Mouse (Mus musculus) myocyte (in vitro differentiated cells): Measurements from ENCODE around the gene Ubtd1. TPM values are rescaled to one million over a fixed set of nuclear protein-coding genes. Genes with fewer than 3 reads are reported as not detected.
A peak's percentile ranks its signal among the peaks of the same experiment; 100 is the strongest.

ENCODE experiments used
- H3K27me3 ChIP-seq: one replicate; pipeline ENCODE4 v1.6.1; 2011; ENCODE audit not compliant: control insufficient read depth, insufficient read depth, insufficient read length
- H3K36me3 ChIP-seq: one replicate; pipeline ENCODE4 v1.6.1; 2011; ENCODE audit not compliant: control insufficient read depth, insufficient read depth
- H3K4me2 ChIP-seq: one replicate; pipeline ENCODE4 v1.6.1; 2011; ENCODE audit warnings: low read depth, control low read depth
- H3K4me3 ChIP-seq: one replicate; pipeline ENCODE4 v1.5.1; 2011; ENCODE audit warnings: mild to moderate bottlenecking, control low read depth, moderate library complexity
- H3K79me2 ChIP-seq: one replicate; pipeline ENCODE4 v1.6.1; 2011; ENCODE audit not compliant: control insufficient read depth, insufficient read depth
- H3ac ChIP-seq: one replicate; pipeline ENCODE4 v1.6.1; 2011; ENCODE audit not compliant: control insufficient read depth, insufficient read length
- CEBPB ChIP-seq: IDR thresholded peaks from 2 replicates; pipeline ENCODE4 v1.6.1; 2011; ENCODE audit warnings: mild to moderate bottlenecking, moderate library complexity; ENCODE audit not compliant: poor library complexity, insufficient read depth, severe bottlenecking
- E2F4 ChIP-seq: IDR thresholded peaks from one replicate; pipeline ENCODE4 v1.6.1; 2011; ENCODE audit warnings: mild to moderate bottlenecking, control low read depth, moderate library complexity; ENCODE audit not compliant: insufficient read depth
- MAX ChIP-seq: IDR thresholded peaks from one replicate; pipeline ENCODE4 v1.6.1; 2011; ENCODE audit warnings: low read depth, mild to moderate bottlenecking, control low read depth
- MYOD1 ChIP-seq, 3 experiments: IDR thresholded peaks; one replicate each; pipeline ENCODE4 v1.6.1; 2011; ENCODE audit warnings: control low read depth in 2 of 3, low read depth in 2 of 3, mild to moderate bottlenecking in 2 of 3, moderate library complexity in 1 of 3; ENCODE audit not compliant: insufficient read length in 2 of 3, control insufficient read depth in 1 of 3
- MYOG ChIP-seq, 3 experiments: IDR thresholded peaks; one replicate each; pipeline ENCODE4 v1.6.1; 2011; ENCODE audit warnings: control low read depth in 2 of 3, low read depth in 2 of 3, mild to moderate bottlenecking in 2 of 3; ENCODE audit not compliant: insufficient read length in 2 of 3, control insufficient read depth in 1 of 3, insufficient read depth in 1 of 3
- POLR2A ChIP-seq: IDR thresholded peaks from one replicate; pipeline ENCODE4 v1.6.1; 2011; ENCODE audit warnings: low read depth, mild to moderate bottlenecking, control low read depth, moderate library complexity; ENCODE audit not compliant: insufficient read length
- POLR2AphosphoS2 ChIP-seq: IDR thresholded peaks from one replicate; pipeline ENCODE4 v1.6.1; 2011; ENCODE audit warnings: low read depth, control low read depth; ENCODE audit not compliant: insufficient read length
- REST ChIP-seq: IDR thresholded peaks from one replicate; pipeline ENCODE4 v1.6.1; 2011; ENCODE audit warnings: mild to moderate bottlenecking, control low read depth, moderate library complexity; ENCODE audit not compliant: insufficient read depth, insufficient read length
- SRF ChIP-seq: IDR thresholded peaks from one replicate; pipeline ENCODE4 v1.6.1; 2011; ENCODE audit warnings: low read depth; ENCODE audit not compliant: control insufficient read depth, insufficient read length
- TCF12 ChIP-seq: IDR thresholded peaks from one replicate; pipeline ENCODE4 v1.6.1; 2011; ENCODE audit warnings: mild to moderate bottlenecking, control low read depth; ENCODE audit not compliant: poor library complexity, insufficient read depth, severe bottlenecking
- TCF3 ChIP-seq: IDR thresholded peaks from one replicate; pipeline ENCODE4 v1.6.1; 2011; ENCODE audit warnings: low read depth, control low read depth; ENCODE audit not compliant: insufficient read length
- USF1 ChIP-seq: IDR thresholded peaks from one replicate; pipeline ENCODE4 v1.6.1; 2011; ENCODE audit warnings: low read depth, mild to moderate bottlenecking, control low read depth, moderate library complexity
- polyA plus RNA-seq: library from polyadenylated mRNA; unstranded; fragments of >200 nt; fragmentation: generic; extraction: Trizol; gene quantifications from one replicate; pipeline ENCODE4 v1.2.1, GENCODE M21; 2012; ENCODE audit warnings: missing spikeins

The Ubtd1 gene
- polyA plus RNA-seq, 1 experiment: 141 TPM

DNA sequence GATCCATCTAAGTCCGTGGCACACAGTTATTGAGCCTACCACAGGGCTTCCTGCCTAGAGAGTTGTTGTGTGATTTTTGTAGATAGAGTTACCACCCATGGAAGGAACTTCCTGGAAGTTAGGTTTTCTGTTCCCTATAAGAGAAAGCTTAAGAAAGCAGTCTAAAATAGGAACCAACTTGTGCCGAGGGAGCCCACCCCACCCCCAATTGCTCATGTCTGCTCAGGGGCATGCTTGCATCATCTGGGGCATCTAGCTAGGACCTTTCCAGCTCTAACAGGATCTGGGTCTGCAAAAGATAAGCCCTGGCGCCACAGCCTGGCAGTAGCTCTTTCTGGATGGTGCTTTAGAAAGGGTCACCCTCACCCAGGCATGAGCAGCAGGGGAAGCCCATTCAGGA is 24.1 kb downstream of the Ubtd1 start:
- Histone ChIP-seq H3K79me2 (peaks cover 97% of the 10 kb centered on the region), H3K4me2 (peak overlapping the region; percentile 44)

DNA sequence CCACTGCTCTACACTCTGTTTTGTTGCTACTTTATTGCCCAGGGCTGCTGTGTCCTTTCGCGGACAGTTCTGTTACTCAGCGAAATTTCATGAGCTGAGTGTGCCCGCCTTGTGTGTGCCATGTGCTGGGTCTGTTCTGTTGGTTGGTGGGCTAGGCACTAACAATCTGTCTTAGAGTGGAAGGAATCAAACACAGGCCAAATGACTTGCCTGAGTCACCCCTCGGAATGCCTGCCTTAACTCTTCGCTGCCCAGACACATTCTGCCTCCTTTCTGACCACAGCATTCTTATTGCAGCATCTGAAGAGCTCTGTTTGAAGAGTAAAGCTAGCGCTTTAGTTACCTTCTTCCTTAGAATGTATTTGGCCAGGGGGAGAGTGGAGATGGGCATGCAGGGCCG is 25.0 kb downstream of the Ubtd1 start:
- Histone ChIP-seq H3K79me2 (peaks cover 94% of the 10 kb centered on the region), H3K4me2 (peak overlapping the region; percentile 44), H3K27me3 (no peaks in the 10 kb centered on the region), H3ac (no peak overlapping the region), H3K4me3 (no peak overlapping the region), H3K36me3 (no peaks in the 10 kb centered on the region)
- TF ChIP-seq MYOD1 (IDR thresholded peaks at IDR 0.05; ENCODE audit: control insufficient read depth in 1 of 3, insufficient read length in 2 of 3, low read depth in 2 of 3) (no peak), POLR2AphosphoS2 (peak; percentile 15)

More for the DNA sequence above, 24.1 kb downstream of the Ubtd1 start:
- Histone ChIP-seq H3ac (no peak overlapping the region), H3K27me3 (no peaks in the 10 kb centered on the region), H3K4me3 (no peak overlapping the region), H3K36me3 (no peaks in the 10 kb centered on the region)
- TF ChIP-seq REST (no peak), CEBPB (peak; percentile 64; the same call in 1 of the 2 replicates), USF1 (no peak), MAX (no peak), TCF12 (no peak), E2F4 (no peak), POLR2AphosphoS2 (no peak)

DNA sequence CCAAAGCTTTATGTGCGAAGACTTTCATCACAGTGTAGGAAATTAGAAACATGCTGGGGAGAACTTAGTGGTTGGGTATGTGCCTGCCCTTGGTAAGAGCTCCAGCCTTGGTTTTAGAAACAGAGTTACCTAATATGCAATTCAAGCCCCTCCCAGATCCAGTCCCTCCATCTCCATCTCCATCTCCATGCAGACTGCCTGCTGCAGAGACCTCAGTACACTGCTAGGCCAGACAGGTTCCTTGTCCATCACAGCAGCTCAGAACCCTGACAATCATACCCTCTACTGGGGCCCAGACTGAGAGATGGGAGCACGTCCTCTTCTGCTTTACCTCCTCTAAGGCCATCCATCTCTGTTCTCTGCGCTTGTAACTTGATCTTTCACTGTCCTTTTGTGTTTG is 27.0 kb downstream of the Ubtd1 start:
- Histone ChIP-seq H3K36me3 (no peaks in the 10 kb centered on the region), H3K4me3 (no peak overlapping the region), H3ac (no peak overlapping the region), H3K79me2 (peaks cover 81% of the 10 kb centered on the region), H3K27me3 (no peaks in the 10 kb centered on the region), H3K4me2 (peak overlapping the region; percentile 38)
- TF ChIP-seq SRF: no peak
- TF ChIP-seq POLR2A: no peak
- no peak for TF ChIP-seq REST
- TF ChIP-seq MYOD1 (IDR thresholded peaks at IDR 0.05; ENCODE audit: control insufficient read depth in 1 of 3, insufficient read length in 2 of 3, low read depth in 2 of 3): no peak
- TF ChIP-seq TCF3: no peak
- TF ChIP-seq USF1: no peak
- TF ChIP-seq E2F4: no peak

DNA sequence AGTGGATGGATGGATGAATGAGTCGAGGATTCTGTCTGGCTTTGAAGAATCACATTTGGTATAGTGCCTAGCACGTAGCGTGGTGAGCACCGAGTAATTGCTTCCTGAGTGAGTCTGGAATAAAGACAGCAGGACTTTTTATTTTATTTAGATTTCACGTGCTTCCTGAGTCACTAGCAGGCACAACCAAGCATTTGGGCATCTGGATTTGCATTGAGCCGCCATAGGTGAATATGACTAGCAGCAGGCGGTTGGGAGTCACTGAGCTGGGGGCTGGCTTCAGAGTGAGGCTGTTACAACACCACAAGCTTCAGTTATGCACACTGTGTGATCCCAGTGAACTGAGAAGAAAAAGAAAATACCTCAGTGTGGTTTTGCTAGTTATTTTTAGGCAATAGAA is 27.5 kb downstream of the Ubtd1 start:
- H3K4me2 ChIP-seq: peak overlapping the region; percentile 38
- no peaks in the 10 kb centered on the region for H3K36me3 ChIP-seq
- H3K27me3 ChIP-seq: no peaks in the 10 kb centered on the region
- TF ChIP-seq E2F4 (no peak), TCF12 (no peak), MAX (no peak), MYOG (IDR thresholded peaks at IDR 0.05; ENCODE audit: control insufficient read depth in 1 of 3, insufficient read depth in 1 of 3, insufficient read length in 2 of 3, low read depth in 2 of 3) (no peak), POLR2A (no peak)
- H3K79me2 ChIP-seq: peaks cover 81% of the 10 kb centered on the region
- H3ac ChIP-seq: no peak overlapping the region
- no peak overlapping the region for H3K4me3 ChIP-seq

DNA sequence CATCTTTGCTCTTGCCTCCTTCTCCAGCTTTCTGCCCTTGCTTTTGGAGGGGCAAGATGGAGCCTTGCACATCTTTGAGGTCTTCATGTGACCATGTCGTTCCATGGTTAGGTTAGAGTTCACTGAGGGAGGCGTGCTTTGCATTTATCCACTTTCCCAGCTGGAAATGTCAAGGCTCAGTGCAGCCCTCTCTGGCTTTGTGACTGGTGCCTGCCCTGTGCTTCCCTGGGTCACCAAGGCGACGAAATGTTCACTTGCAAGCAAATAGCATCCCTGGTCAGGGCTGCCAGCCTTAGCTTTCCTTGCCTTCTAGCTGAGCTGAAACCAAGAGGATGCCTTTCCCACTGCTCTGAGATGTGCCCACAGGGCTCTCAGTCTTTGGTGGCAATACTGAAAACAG is 28.9 kb downstream of the Ubtd1 start:
- Histone ChIP-seq H3K4me2 (peak overlapping the region; percentile 2), H3K27me3 (no peaks in the 10 kb centered on the region), H3K36me3 (no peaks in the 10 kb centered on the region), H3K79me2 (peaks cover 74% of the 10 kb centered on the region), H3ac (no peak overlapping the region), H3K4me3 (no peak overlapping the region)
- TF ChIP-seq TCF12: no peak
- TF ChIP-seq E2F4: no peak
- no peak for TF ChIP-seq USF1
- no peak for TF ChIP-seq MYOG (IDR thresholded peaks at IDR 0.05; ENCODE audit: control insufficient read depth in 1 of 3, insufficient read depth in 1 of 3, insufficient read length in 2 of 3, low read depth in 2 of 3)
- TF ChIP-seq POLR2AphosphoS2: no peak
- no peak for TF ChIP-seq MAX
- TF ChIP-seq MYOD1 (IDR thresholded peaks at IDR 0.05; ENCODE audit: control insufficient read depth in 1 of 3, insufficient read length in 2 of 3, low read depth in 2 of 3): no peak
- TF ChIP-seq POLR2A: no peak
- no peak for TF ChIP-seq CEBPB
- no peak for TF ChIP-seq REST
- no peak for TF ChIP-seq SRF
- no peak for TF ChIP-seq TCF3
